Mouse (Mus musculus) kidney, postnatal 4 days (tissue): ENCODE results near the gene BC005537.
A peak's percentile ranks its signal among the peaks of the same experiment; 100 is the strongest.
"Not testable (repeated sequence)": the region's sequence is repeated elsewhere in the genome, so short reads cannot be mapped to it uniquely, and the experiment has no call there.

Experiments used
- DNase-seq, 2 experiments: peaks; one replicate each; pipeline ENCODE4 v3.0.0; 2021; ENCODE audit warnings: mixed read lengths in 2 of 2

The BC005537 gene

DNA sequence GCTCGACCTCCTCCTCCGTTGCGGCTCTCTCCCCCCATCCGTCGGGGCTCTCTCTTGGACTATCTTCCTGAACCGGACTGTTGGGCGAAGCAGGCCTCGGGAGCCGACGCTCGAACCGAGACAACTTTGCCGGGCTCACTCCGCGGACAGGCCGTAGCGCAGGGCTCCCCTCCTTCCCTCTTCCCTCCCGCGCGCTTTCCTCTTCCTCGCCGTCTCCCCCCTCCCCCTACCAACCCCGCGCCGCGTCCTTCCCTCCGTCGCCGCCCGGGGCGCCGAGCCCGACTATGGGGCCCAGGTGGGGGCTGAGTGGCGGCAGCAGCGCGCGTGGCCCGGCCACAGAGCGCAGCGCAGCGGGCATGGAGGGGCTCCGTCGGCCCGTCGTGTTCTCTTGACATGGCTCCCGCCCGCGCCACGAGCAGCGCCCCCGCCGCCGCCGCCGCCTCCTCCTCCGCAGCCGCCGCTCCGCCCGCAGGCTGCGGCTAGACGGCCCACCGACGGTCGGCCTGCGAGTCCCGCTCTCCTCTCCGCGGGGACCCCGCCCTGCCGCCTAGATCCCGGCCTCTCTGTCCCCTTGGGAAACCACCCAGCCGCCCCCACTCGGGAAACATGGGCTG, at the start of gene BC005537:
Gene BC005537, plus strand, starts transcription at position 350 of the 614 bp plus-strand sequence.
- DNase-seq, result peak; percentile 68 to 79

DNA sequence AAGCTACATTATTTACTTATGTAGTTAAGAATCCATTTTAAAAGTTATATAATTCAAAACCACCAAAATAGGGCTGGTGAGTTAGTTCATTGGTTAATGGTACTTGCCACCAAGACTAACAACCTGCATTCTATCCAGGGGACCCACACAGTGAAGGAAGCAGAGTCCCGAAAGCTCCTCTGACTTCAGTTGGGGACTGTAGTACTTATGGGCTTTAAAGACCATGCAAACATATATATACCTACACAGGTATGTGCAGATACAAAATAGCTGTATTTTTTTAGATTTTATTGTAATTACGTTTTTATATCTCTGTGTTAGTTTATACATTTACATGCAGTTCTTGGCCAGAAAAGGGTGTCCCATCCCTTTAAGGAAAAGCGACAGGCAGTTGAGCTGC, 44.7 kb upstream of the BC005537 start:
- no peak for DNase-seq

DNA sequence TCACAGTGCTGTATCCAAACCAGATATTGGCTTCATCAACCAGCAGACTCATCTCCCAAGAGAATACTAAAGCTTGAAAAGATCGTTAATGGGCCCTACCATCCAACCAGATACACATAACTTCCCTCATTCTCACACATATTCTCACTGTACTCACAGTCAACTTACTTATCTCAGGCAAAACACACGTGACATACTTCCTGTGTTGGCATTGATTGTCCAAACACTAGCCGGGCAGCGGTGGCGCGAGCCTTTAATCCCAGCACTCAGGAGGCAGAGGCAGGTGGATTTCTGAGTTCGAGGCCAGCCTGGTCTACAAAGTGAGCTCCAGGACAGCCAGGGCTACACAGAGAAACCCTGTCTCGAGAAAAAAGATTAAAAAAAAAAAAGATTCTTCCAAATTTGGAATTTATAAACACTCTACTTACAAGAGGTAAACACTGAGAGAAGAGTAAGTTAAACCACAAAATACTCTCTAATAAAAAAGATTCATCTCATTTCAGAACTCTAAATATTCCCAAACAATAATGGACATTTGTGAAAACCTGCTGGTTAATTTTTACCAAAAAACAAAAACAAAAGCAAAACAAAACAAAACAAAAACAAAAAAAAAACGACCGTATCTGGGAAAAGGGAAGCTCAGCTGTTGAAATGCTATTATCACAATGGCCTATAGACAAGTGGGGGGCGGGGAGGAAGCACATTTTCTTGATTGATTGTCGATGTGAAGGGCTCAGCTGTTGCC, 43.5 kb upstream of the BC005537 start:
- no peak for DNase-seq

DNA sequence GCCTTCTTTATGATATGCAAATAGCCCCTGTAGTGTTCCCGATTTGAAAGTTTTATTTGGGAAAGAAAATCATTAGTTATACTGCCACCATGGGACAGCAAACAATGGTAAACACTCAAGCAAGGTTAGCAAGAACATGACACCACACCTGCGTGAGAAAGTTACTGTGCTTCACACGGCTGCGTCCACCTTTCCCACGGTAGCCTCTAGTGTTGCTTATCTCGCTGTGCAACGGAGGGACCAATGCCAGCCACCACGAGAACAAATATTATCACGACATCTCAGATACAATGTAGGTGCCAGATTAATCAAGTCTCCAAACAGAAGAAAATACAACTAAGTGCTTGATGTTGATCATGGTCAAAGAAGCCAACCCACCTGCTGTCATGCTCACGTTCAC, 42.0 kb upstream of the BC005537 start:
- no peak for DNase-seq

DNA sequence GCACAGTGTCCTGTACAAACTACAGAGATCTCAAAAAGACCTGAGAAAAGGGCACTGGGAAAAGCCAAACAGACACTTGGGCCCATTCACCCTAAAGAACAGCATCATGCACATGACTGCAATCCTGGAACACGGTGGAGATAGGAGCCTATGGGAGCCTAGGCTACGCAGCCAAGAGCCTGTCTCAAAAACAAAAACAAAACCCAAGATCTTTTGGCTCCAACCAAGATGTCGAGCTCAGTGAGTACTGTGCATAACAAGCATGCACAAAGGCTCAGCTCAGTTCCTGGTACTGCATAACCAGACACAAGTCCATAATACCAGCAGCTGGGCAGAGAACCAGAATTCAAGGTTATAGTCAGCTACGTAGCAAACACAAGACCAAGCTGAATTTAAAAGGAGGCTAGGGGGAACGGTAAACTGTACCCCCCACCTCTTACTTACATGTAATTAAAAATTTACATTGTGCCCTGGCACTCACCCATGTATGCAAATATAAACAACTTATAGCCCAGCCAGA, 41.0 kb upstream of the BC005537 start:
- no peak for DNase-seq

DNA sequence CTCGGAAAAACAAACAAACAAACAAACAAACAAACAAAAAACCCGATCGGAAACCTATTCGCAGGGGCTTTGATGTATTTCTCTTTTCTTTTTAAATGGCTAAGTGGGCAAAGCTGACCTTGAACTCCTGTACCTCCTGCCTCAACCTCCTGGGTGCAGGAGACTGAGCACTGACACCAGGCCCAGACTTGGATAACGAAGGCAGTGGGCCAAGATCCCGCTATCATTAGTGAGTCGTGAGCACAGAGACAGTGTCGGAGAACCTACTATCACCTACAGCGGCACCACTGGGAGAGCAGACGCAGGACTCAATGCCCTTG, 40.4 kb upstream of the BC005537 start:
- no peak for DNase-seq

DNA sequence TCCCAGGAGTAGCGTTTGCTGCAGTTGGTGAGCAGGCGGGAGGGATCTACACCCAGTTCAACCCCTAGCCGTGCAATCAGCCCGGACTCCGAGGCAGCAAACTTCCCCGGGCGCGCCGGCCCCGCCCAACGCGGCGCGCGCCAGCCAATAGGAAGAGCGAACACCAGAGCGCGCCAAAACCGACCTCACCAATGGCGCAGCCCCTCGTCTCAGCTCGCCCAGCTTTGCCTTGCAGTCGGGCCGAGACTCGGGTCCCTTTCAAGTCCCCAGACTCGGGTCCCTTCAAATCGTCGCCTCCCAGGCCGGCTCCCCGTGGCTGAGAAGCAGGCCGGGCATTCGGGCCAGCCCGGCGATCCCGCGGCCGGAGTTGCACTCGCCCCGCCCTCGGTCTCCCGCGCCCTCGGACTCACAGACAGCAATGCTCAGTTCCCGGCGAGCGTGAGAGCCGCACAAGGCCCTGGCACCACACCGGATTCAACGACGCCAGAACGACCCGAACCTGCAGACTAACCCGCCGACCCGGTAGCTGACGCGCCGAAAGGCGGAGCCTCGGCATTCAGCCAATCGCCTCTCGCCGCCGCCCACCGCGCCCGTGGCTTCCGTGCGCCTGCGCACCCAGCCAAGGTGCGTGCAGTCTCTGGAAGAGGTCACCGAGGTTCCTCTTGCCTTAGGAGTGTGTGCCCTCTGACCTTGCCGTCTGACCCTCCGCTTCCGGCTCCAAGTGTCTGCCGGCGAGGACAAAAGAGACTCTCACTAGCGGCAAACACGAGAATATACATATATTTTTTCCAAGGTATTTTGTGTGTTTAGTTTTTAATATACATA, 39.8 kb upstream of the BC005537 start, which contains the start of gene Gmnn:
Gene Gmnn, minus strand, starts transcription at position 521 of the 825 bp plus-strand sequence.
- peak; percentile 90 to 93 for DNase-seq

DNA sequence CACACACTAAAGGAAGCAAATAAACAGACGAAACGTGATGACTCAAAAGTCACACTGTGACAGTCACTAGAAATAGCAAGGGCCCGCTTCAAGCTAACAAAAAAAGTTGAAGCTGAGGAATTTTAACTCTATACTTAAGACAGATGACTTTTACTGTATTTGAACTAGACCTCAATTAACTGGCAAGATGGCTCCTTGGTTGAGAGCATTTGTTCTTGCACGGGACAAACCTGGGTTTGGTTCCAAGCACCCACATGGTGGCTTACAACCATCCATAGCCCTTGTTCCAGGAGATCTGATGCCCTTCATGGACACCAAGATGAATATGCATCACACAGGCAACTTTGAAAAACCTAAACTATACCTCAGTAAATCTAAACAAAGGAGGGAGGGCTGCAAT, 39.2 kb upstream of the BC005537 start:
- DNase-seq, result no peak

DNA sequence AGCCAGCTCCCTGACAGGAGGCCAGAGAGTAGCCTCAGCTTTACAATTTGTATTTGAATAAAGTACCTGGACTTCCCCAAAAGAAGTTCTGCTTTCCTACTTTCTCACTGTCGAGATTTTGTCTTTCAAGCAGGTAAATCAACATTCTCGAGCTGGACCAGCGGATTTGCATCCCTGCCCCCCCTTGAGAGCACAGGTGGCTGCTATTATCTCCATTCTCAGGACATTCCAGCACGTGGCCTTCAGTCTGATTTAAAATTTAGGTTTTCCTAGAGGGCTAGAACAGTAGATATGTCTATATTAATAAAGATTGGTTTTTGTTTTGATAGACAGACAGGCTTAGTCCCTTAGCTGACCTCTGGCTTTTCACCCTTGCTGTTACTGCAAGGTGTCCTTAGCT, 33.6 kb upstream of the BC005537 start:
- DNase-seq, result not testable (repeated sequence)

DNA sequence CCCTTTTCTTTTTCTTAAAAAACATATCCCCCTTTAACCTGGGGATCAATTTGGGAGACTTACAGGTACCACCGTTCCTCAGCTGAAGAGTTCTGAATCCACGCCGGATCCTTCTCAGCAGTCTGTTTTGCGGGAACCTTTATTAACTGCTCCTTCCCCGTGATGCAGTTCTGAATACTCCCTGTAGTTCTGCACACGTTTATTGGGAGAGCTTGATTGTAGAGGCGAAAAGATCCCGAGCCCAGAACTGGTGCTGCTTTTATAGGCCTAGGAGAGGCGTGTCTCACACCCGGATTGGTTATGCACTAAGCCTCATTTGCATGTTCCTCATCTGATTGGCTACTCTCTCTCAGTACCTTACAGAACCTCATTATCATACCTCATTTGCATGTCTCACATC, 30.0 kb upstream of the BC005537 start:
- DNase-seq, result not testable (repeated sequence)

DNA sequence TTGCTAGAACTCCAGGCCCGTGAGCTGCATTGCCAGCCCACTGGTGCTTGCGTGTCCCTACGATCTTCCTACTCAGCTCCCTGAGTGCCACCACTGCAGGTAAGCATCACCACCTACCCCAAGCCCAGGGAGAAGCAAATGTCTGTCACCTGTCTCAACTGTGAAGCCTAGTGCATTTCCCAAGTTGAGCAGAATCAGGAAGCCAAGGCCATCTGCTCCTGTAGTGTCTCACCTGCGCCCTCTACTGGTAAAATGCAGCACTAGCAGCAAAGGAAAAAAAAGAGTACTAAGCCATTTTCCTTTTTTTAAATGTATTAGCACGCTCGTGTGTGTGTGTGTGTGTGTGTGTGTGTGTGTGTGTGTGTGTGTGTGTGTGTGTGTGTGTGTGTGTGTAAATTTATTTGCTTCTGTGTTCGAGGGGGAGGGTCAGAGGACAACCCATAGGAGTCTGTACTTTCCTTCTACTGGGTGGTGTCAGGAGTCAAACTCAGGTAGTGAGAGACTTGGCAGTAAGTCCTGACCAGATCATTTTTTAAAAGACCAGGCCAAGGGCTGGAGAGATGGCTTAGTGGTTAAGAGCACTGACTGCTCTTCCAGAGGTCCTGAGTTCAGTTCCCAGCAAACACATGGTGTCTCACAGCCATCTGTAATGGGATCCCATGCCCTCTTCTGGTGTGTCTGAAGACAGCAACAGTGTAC, 25.2 kb upstream of the BC005537 start:
- DNase-seq, result peak; percentile 58 to 66

DNA sequence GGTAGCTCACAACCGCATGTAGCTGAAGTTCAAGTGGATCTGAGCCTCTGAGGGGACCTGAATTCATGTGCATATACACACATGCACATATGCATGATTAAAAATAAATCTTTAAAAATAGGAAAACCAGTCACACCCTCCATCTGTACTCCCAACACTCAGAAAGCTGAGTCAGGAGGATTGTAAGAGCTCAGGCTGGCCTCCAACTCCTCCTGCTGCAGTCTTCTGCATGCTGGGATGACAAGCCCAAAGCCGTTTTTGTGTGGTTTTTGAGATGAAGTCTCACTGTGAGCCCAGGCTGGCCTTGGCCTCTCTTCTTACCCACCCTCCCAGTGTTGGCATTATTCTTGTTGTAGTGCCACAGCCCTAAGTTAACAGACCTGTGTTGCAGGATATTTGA, 23.4 kb upstream of the BC005537 start:
- no peak for DNase-seq

DNA sequence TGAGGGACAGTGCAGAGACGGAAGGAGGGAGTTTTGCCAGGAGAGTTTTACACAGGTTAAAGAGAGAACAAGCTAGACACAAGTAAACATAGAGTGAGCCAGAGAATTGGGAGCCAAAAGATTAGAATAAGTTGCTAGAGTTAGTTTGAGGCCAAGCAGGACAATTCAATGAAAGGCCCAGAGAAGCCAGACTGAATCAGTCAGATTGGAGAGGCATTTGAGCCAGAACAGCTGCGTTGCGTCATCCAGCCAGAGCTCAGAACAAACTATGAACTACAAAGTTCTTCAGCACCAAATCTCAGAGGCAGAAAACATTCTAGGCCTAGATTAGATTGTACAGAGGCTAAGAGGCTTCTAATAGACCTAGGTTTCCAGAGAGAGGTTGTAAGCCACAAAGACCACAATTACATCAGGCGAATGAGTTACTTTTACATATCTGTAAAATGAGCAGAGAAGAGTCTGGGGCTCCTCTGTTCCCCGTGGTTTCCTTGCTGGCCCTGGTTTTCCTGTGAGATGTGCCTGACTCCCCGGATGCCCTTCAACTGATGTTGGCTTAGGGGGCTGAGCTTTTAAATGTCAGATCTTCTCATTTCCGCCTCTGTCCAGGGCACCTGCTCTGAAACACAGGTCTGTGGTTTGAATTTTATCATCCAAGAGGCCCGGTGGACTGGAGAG, 22.6 kb upstream of the BC005537 start:
- peak in 1 of 2 experiments; percentile 31 for DNase-seq

DNA sequence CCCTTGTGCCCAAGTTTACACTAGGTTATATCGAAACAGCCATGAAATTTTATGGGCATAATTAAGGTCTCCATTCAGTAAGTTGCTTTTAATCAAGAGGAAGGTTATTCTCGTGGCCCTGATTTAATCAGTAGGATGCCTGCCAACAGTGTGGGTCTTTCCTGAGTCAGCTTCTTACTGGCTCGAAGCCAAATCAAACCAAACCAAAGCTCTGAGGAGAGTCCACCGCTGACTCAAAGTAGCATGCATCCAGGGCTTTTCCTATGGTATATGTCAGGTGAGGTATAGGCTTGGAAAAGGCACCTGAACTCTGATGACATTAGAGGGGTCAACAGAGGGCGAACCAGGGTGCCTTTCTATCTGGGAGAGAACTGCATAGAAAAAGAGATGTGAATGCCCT, 19.5 kb upstream of the BC005537 start:
- DNase-seq, result peak in 1 of 2 experiments; percentile 26

DNA sequence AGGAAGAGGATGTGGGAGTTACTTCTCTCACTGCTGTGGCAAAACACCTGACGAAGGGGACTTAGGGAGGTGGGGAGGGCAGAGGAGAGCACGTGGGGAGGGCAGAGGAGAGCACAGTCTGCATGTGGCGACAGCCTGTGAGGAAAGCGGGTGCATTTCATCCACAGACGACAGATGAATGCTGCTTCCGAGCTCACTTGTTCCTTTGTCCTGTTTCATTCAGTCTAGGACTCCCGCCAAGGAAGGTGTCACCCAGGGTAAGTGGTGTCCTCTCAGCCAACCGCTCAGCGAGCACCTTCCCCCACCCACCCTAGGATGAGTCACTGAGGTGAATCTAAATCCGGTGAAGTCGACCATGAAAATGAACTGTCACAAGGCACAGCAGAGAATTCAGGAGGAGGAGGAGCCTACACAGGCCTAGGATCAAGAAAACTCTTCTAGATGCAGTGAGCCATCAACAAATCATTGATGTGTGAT, 15.4 kb upstream of the BC005537 start:
- DNase-seq, result peak in 1 of 2 experiments; percentile 35

DNA sequence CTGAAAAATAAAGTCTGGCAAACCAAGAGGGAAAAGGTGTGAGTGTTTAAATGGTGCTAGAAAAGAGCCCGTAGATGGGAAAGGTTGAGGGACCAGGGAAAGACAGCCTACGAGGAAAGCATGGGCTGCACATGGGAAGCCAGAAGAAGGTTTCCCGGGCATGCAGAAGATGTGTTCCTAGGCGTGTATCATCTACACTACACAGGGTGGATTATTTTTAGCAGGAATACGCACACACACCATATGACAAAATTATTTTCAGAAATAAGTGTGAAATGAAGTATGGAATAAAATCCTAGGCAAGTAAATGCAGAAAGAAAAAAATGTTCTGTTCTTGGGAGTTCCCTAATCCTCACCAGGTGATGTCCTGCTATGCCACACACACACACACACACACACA, 14.0 kb upstream of the BC005537 start:
- DNase-seq, result no peak

DNA sequence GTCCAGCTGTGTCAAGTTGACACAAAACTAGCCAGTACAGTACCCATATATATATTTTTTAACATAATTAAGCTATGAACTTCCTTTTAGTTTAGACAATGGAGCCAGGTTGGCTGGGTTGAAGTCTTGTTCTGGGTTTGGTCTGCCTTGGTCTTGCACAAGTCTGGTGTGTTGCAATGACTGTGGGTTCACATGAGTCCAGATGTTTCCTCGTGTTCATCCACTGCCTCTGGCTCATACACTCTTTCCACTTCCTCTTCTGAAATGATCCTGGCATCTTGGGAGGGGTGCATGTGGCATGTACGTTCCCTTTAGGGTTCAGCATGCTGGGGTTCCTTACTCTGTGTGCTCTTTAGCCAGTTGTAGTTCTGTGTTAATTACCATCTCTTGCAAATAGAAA, 10.1 kb upstream of the BC005537 start:
- DNase-seq, result no peak

DNA sequence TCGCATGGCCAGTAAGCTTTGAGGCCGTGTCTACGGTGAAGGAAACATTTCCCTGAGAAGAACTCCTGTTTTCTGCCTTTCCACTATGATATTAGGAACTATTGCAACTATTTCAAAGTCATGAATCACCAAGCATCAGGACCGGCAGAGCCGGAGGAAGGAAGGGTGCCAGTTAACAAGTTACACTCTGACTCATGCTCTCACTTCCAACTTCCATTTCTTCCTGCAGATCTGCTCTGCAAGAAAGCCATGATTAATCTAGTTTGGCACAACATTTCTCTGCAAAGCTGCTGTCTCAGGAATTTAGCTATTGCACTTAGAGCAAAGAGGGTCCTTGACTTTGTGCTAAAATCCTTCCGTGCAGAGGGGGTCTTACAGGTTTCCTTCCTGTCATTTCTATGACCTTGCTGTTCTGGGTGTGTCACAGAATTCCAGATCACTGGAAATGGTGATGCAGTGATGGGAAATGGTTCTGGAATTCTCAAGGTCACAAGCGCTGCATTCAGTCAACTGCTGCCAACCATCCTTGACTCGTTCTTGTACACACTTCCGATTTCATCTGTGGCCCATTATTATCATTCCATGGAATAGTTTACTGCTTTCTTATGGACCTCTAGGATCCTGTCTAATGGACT, 8.9 kb upstream of the BC005537 start:
- no peak for DNase-seq

DNA sequence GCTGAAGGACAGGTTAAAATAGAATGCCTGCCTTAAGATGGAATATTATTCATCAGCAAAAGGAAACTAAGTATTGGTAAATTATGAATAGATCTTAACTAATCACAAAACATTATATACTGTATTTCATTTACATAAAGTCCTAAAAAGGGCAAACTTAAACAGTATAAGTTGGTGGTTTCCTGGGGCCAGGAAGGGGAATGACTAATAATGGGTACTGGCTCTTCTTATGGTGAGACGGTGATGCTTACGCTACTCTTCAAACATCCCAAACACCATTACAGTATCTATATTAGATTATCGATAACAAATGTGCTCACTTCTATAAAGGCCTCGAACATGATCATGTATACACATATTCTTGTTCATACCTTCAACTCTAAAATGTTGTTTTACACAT, 2.8 kb upstream of the BC005537 start:
- DNase-seq, result no peak

DNA sequence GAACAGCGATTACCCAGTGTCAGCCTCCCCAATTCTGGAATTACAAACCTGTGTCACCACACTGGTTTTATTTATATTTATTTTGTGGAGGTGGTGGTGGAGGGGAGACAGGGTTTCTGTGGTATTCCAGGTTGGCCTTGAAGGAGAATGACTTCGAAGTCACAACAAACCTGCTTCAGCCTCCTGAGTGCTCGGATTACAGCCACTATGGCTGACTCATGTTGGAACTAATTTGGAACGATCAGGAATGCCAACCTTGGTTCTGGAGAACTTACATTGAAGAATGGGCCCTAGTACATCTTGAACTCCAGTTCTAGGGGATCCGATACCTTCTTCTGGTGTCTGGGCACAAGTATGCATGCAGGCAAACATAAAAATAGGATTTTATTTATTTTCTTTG, 2.1 kb upstream of the BC005537 start:
- DNase-seq, result no peak

DNA sequence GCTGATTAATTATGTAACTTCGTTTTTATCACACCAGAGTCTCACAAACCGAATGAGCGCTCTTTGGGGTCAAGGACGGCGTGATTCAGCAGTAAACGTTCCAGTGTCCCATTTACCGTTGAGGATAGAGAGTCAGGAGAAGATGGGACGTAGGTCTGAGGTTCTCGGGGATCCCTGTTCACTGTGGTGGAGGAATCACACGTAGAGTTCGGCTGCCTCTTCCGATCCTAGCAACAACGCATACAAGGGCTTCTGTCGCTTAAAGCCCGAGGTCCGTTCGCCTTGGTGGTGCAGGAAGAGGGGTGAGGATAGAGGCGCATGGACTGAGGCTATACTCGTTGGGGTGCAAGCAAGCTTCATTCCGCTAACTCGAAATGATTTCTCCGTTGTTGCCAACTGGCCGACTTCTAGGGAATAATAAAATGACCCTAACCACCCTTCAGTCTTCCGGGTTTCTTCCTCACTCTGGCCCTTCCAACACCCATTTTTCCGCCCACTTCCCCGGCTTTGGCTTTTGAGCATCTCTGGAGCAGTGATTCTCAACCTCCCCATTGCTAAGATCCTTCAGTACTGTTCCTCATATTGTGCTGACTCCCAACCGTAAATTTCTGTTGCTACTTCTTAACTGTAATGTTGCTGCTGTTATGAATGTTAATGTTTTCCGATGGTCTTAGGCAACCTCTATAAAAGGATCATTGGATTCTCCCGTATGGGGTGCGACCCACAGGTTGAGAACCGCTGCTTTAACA, 1.4 kb upstream of the BC005537 start:
- peak; percentile 42 to 61 for DNase-seq
